Mouse (Mus musculus): Measurements from ENCODE around the gene Nphp1.

The Nphp1 gene

DNA sequence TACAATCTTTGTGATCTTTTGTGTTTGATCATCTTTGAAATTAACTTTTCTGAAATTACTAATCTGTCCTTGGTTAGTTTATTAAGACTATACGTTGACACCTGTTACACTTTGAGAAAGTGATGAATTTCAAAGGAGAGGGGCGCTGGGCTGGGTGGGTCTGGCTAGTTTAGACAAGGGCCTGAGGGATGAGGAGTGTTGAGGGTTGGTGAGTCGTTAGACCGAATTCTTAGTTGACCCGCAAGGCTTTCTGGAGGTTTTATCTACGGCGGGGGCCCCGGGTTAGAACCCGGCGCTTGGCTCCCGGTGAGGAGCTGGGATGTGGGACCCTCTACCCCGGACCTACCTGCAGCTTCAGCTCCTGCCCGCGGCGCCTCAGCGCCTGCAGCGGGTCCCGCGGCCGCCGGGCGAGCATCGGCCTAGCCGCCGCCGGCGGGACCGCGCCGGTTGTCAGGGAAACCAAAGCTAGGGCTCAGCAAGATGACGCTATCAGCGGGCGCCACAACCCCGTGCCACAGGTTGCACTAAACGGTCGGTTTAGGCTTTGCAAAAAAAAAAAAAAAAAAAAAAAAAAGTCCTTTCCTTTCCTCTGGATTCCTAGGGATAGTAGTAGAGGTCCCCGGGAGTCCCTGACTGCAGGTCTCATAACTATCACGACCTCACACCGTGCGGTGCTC is at the start of gene Nphp1:
Gene Nphp1, minus strand, starts transcription at position 458 of the 677 bp plus-strand sequence.
- no peak for DNase-seq (ENCODE audit: extremely low read depth, low read depth, low spot score)

DNA sequence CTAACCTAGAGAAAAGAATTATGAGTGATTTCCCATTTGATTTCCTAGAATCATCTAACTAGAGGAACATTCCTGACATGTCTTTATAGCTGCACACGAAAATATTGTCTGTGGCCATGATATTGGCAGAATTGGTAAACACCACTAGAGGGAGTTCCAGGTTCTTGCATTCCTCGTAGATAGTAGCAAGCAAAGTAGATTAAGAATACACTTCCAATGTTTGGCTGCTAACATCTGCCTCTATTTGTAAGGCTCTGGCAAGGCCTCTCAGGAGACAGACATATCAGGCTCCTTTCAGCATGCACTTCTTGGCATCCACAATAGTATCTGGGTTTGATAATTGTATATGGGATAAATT is 44.1 kb upstream of the Nphp1 start:
- no peak for DNase-seq (ENCODE audit: extremely low read depth, low read depth, low spot score)

DNA sequence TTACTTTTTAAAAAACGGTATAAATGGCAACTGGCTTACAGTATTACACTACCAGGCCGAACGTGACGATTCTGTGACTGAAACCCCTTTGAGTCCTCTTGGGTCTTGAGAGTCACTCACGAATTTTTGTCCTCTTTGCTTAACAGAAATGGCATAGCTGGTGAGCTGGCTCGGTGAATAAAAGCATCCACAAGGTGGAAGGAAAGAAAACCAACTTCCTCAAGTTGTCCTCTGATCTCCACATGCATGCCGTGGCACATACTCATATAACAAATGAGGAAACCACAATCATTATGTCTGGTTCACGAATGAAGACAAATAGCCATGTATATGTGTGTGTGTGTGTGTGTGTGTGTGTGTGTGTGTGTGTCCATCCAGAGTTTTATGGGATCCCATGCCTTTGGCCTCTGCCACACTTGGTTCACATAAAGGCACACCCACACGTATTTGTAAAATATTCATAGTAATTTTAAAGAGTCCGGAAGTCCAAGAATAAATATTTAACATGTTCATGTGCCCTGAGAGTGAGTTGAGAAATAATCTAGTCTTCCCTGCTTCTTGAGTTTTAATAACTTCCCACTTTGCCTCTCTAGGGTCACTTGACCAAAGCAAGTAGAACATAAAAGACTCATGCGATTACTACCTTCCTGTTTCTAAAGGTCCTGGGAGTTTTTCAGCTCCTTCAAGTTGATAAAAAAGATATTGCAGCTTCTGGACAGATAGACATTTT is 43.6 kb upstream of the Nphp1 start:
- DNase-seq (ENCODE audit: extremely low read depth, low read depth, low spot score), result no peak

- no peak for DNase-seq (ENCODE audit: extremely low read depth, low read depth, low spot score)
Observed at GRCm38 (mm10) chr2:127831401-127832102, 42.9 kb upstream of the Nphp1 start, which contains the start of gene Bub1. Gene Bub1 (minus strand): TSS chr2:127831865.

DNA sequence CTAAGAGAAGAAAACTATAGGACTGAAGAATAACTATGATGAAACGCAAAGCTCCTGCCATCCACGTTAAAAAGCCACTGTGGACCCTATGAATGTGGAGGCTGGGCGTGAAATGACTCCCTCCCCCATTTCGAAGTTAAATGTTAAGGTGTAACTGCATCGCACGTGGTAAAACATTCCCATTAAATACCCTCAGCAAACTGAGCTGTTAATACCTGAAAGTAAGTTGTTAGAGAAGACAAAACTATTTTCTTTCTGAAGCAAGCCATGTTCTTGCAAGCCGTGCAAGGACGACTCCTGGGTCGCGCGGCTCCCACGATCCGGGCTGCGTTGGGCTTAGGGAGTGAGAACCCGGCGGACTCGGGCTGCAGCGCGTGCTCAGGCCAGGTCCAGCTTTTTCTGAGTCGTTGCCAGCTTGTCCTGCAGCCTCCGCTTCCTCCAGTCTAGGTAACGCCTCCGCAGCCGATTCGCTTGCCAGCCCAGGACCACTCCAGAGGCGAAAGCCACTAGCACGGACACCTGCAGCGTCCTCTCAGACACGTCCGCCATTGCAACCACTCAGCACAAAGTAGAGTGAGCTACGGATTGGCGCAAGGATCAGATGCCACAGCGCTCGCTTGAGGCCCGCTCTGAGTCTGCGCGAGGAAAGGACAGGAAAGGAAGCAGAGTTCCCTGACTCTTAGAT is 3.4 kb upstream of the Nphp1 start, which contains the start of gene Mtln:
Gene Mtln, minus strand, starts transcription at position 570 of the 685 bp plus-strand sequence.
- peak; percentile 42 for DNase-seq (ENCODE audit: extremely low read depth, low read depth, low spot score)

- no peak for DNase-seq (ENCODE audit: extremely low read depth, low read depth, low spot score)
Observed at GRCm38 (mm10) chr2:127789651-127790270, 1.1 kb upstream of the Nphp1 start.

DNA sequence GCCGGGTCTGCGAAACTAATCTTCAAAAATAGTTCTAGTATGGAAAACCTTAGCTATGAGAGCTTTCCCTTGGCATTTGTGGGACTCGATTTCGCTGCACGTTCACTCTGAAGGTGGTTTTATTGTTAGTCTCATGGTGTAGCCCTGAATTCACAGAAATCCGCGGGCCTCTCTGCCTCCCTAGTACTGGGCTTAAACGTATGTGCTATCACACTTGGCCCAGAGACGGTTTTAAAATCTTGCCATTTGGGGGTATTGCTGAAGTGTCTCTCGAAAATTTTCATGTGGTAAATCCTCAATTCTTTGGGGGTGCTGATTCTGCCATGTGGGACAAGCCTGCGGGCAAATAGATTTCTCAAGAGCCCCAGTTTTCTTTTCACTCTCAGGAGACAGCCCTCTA is 441 bp upstream of the Nphp1 start:
- no peak for DNase-seq (ENCODE audit: extremely low read depth, low read depth, low spot score)

GRCm38 (mm10) chr2:127787226-127787625 is 1.5 kb downstream of the Nphp1 start:
- no peak for DNase-seq (ENCODE audit: extremely low read depth, low read depth, low spot score)

DNA sequence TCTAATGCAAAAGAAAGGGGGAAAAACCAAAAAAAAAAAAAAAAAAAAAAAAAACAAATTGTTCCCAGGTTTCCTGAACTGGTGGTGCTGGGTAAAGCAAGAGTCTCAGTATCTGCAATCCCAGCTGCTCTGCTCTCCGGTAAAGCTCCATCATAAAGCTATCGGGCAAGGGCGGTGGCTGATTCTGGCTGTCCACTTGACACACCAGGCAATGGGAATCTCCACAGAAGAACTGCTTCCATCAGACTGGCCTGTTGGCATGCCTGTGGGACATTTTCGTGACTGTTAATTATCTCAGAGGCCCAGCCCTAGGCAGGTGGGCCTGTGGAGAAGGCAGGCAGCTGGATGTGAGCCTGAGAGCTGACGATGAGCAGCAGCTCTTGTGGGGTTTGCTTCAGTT is 10.2 kb downstream of the Nphp1 start:
- DNase-seq (ENCODE audit: extremely low read depth, low read depth, low spot score), result no peak

DNA sequence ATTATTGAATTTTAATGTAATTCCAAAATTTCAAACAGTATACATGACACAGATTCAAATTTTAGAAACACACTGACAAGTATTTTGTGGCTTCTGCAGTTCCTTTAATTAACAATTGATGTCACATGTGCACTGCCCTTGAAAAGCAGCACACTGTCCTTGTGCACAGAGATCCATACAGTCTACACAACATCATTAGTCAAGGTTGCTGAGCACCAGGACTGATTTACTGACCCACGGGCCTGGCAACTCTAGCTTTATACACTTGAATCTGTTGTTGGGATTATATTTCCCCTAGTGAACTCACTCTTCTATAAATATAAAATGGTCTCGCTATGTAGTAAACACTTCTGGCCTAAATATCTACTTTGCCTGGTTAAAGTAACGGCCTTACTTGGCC is 13.7 kb downstream of the Nphp1 start:
- no peak for DNase-seq (ENCODE audit: extremely low read depth, low read depth, low spot score)

- no peak for DNase-seq (ENCODE audit: extremely low read depth, low read depth, low spot score)
Observed at GRCm38 (mm10) chr2:127774578-127774941, 14.1 kb downstream of the Nphp1 start.

DNA sequence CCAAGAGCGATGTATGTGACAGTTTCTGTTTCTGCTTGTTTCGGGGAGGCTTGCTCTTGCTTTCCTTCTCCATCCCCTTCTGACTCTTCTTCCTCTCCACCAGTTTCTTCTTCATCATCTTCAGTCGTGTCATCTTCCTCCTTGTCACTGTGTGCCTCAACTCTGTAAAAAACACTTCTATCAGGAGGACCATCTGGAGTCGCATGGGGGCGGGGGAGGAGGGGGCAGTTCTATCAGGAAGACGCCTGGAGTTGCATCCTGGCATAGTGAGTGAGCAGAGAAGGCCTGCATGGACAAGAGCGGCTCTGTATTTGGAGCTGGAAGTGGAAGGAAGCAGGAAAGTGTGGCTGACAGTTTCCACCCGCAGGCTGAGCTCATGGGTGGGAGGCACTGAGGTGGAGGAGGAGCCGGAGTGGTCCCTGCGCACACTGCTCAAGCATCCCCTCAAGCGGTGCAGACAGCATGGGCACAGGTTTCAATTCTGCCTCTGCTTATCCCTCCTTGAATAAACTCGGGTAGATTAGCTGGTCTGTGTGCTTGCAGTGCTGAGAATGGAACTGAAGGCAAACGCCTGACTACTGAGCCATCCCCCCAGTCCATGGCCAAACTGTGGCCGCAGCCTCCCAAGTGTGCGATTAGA is 14.6 kb downstream of the Nphp1 start:
- no peak for DNase-seq (ENCODE audit: extremely low read depth, low read depth, low spot score)

- DNase-seq (ENCODE audit: extremely low read depth, low read depth, low spot score), result no peak
Observed at GRCm38 (mm10) chr2:127761587-127761986, 27.1 kb downstream of the Nphp1 start.

GRCm38 (mm10) chr2:127760429-127761000 is 28.2 kb downstream of the Nphp1 start:
- no peak for DNase-seq (ENCODE audit: extremely low read depth, low read depth, low spot score)

GRCm38 (mm10) chr2:127760014-127760413 is 28.7 kb downstream of the Nphp1 start:
- no peak for DNase-seq (ENCODE audit: extremely low read depth, low read depth, low spot score)

- no peak for DNase-seq (ENCODE audit: extremely low read depth, low read depth, low spot score)
Observed at GRCm38 (mm10) chr2:127759157-127759880, 29.4 kb downstream of the Nphp1 start.

- no peak for DNase-seq (ENCODE audit: extremely low read depth, low read depth, low spot score)
Observed at GRCm38 (mm10) chr2:127757171-127757570, 31.5 kb downstream of the Nphp1 start.

- no peak for DNase-seq (ENCODE audit: extremely low read depth, low read depth, low spot score)
Observed at GRCm38 (mm10) chr2:127754113-127754512, 34.6 kb downstream of the Nphp1 start.

- DNase-seq (ENCODE audit: extremely low read depth, low read depth, low spot score), result no peak
Observed at GRCm38 (mm10) chr2:127751849-127752610, 36.7 kb downstream of the Nphp1 start.
